Mouse (Mus musculus): ENCODE measurements at regions not wholly inside any gene's neighbourhood (a gene's known extent, or its start where the extent isn't known, plus 50 kb on each side); places are given as distances from the start of the nearest gene placed in this dataset.

- ATAC-seq (ENCODE audit: low FRiP score, low TSS enrichment): no peak
- Histone ChIP-seq H3K9ac (ENCODE audit: low read depth, low read length) (no peak overlapping the region), H3K36me3 (ENCODE audit: control insufficient read depth, insufficient read depth, low read length) (no peaks in the 10 kb centered on the region), H3K9me3 (ENCODE audit: control insufficient read depth, low read length) (no peaks in the 10 kb centered on the region), H3K4me3 (ENCODE audit: low read length) (no peak overlapping the region), H3K27ac (ENCODE audit: low read depth, low read length) (no peak overlapping the region), H3K27me3 (ENCODE audit: control insufficient read depth, insufficient read depth, low read length) (no peaks in the 10 kb centered on the region), H3K4me1 (ENCODE audit: control insufficient read depth, insufficient read depth, low read length) (peaks cover 4% of the 10 kb centered on the region; the same call in 1 of the 2 replicates), H3K4me2 (replicated peaks; ENCODE audit: low read depth, low read length) (no peak overlapping the region)
- 65% methylated on average over 21 of the region's 21 CpGs for WGBS
Measured at GRCm38 (mm10) chr5:118841210-118842016, 280.9 kb downstream of the Med13l start.

DNA sequence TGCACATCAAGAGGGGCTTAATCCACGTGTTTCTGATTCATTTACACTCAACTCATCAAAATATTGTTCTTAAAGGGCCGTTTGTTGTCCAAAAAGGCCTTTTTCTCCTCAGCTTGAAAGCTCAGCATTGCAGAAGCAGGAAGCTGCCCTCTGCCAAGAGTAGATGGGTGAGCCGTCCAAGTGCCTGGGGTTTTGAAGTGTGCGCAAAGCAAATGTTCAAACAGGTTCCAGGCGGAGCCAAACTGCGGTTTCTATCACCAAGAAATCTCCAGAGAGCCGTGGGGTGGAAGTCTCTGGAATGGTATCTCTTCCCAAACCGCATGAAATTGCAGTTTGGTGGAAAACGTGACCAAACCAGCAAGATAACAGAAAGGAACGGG, 281.5 kb downstream of the Med13l start:
- WGBS: 50% methylated on average over 10 of the region's 10 CpGs
- Histone ChIP-seq H3K27ac (ENCODE audit: low read depth, low read length) (no peak overlapping the region), H3K27me3 (ENCODE audit: control insufficient read depth, insufficient read depth, low read length) (no peaks in the 10 kb centered on the region), H3K9ac (ENCODE audit: low read depth, low read length) (no peak overlapping the region), H3K4me1 (ENCODE audit: control insufficient read depth, insufficient read depth, low read length) (peaks cover 4% of the 10 kb centered on the region; the same call in 1 of the 2 replicates), H3K36me3 (ENCODE audit: control insufficient read depth, insufficient read depth, low read length) (no peaks in the 10 kb centered on the region), H3K4me3 (ENCODE audit: low read length) (no peak overlapping the region), H3K9me3 (ENCODE audit: control insufficient read depth, low read length) (no peaks in the 10 kb centered on the region), H3K4me2 (replicated peaks; ENCODE audit: low read depth, low read length) (no peak overlapping the region)
- ATAC-seq (ENCODE audit: low FRiP score, low TSS enrichment): no peak

DNA sequence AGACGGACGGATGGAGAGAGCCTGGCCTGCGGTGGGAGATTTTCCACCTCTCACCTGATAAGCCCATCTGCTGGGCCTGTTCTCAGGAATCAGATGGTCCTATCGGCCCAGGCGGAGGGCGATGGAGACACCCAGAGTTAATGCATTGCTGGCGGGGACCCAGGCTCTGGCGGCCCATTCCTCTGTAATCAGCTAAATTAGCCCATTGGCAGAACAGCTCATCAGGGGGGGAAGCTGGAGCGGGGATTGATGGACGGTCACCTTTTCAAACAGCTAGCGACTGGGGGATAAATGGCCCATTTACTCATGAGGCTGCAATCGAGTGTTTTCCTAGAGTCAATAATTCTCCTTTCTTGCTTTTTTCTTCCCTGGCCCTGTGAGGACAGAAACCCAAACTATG, 296.5 kb downstream of the Med13l start:
- H3K27me3 ChIP-seq (ENCODE audit: control insufficient read depth, insufficient read depth, low read length): no peaks in the 10 kb centered on the region
- 48% methylated on average over 12 of the region's 12 CpGs for WGBS
- H3K4me1 ChIP-seq (ENCODE audit: control insufficient read depth, insufficient read depth, low read length): 0 out of 2 replicates have a peak, but pooled peaks cover 2% of the 10 kb centered on the region
- no peaks in the 10 kb centered on the region for H3K9me3 ChIP-seq (ENCODE audit: control insufficient read depth, low read length)
- H3K36me3 ChIP-seq (ENCODE audit: control insufficient read depth, insufficient read depth, low read length): no peaks in the 10 kb centered on the region
- no peak for ATAC-seq (ENCODE audit: low FRiP score, low TSS enrichment)
- no peak overlapping the region for H3K27ac ChIP-seq (ENCODE audit: low read depth, low read length)
- H3K4me3 ChIP-seq (ENCODE audit: low read length): no peak overlapping the region
- H3K9ac ChIP-seq (ENCODE audit: low read depth, low read length): no peak overlapping the region
- no peak overlapping the region for H3K4me2 ChIP-seq (replicated peaks; ENCODE audit: low read depth, low read length)

DNA sequence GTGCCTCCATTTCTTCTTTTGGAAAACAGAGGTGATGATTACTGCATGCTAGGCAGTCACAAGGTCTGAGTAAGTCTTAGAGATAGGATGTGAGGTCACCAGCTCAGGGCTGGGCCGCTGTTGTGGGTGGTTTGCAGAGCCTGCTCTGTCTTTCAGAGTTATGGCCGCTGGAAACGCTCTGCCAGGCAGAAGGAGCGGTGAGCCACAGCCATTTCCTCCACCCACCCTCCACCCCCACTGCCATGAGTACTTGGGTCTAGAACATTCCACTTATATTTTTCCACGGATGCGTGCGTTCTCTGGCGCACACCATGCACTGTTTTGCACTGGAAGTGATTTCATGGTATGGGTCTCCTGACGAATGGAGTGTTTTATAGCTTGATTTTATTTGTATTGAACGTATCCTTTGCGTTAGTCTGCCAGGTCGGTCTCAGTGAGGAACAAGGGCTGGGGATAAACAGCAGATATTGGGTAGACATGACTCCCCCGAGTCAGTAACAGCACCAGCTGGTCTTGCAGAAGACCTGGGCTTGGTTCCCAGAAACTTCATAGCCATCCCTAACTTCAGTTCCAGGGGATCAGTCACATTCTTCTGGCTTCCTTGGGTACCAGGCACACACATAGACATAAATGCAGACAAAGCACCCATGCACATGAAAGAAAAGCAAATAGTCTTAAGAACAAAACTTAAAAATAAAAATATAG, 300.8 kb downstream of the Med13l start:
- H3K4me1 ChIP-seq (ENCODE audit: control insufficient read depth, insufficient read depth, low read length): 0 out of 2 replicates have a peak, but pooled peaks cover 2% of the 10 kb centered on the region
- H3K4me3 ChIP-seq (ENCODE audit: low read length): no peak overlapping the region
- no peak for ATAC-seq (ENCODE audit: low FRiP score, low TSS enrichment)
- no peaks in the 10 kb centered on the region for H3K27me3 ChIP-seq (ENCODE audit: control insufficient read depth, insufficient read depth, low read length)
- H3K4me2 ChIP-seq (replicated peaks; ENCODE audit: low read depth, low read length): no peak overlapping the region
- peaks cover 7% of the 10 kb centered on the region for H3K9me3 ChIP-seq (ENCODE audit: control insufficient read depth, low read length)
- no peak overlapping the region for H3K9ac ChIP-seq (ENCODE audit: low read depth, low read length)
- 54% methylated on average over 13 of the region's 13 CpGs for WGBS
- no peak overlapping the region for H3K27ac ChIP-seq (ENCODE audit: low read depth, low read length)
- no peaks in the 10 kb centered on the region for H3K36me3 ChIP-seq (ENCODE audit: control insufficient read depth, insufficient read depth, low read length)

- no peak overlapping the region for H3K9ac ChIP-seq (ENCODE audit: low read depth, low read length)
- 88% methylated on average over 5 of the region's 5 CpGs for WGBS
- H3K4me3 ChIP-seq (ENCODE audit: low read length): no peak overlapping the region
- H3K4me1 ChIP-seq (ENCODE audit: control insufficient read depth, insufficient read depth, low read length): no peaks in the 10 kb centered on the region
- no peak for ATAC-seq (ENCODE audit: low FRiP score, low TSS enrichment)
- no peak overlapping the region for H3K4me2 ChIP-seq (replicated peaks; ENCODE audit: low read depth, low read length)
- H3K36me3 ChIP-seq (ENCODE audit: control insufficient read depth, insufficient read depth, low read length): no peaks in the 10 kb centered on the region
- no peaks in the 10 kb centered on the region for H3K27me3 ChIP-seq (ENCODE audit: control insufficient read depth, insufficient read depth, low read length)
- no peak overlapping the region for H3K27ac ChIP-seq (ENCODE audit: low read depth, low read length)
- H3K9me3 ChIP-seq (ENCODE audit: control insufficient read depth, low read length): peaks cover 6% of the 10 kb centered on the region
Measured at GRCm38 (mm10) chr5:118867511-118867910, 307.0 kb downstream of the Med13l start.

DNA sequence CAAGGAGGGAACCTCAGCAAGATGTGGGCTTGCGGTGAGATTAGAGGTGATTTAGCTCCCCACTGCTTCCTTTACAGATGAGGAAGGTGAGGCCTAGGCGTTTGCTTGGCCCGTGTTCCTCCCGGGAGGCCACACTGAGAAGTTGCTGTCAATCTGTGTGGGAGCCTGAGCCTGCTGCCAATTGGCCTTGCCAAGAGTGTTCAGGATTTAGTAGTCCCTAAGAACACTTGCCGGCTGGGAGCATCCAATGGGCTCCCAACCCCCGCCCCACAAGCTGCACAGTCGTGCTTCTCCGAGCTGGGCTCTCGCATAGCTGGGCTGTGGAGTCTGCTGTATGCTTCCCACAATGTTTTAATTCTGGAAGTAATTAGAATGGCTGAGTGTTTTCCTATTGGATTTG, 308.9 kb downstream of the Med13l start:
- Histone ChIP-seq H3K27me3 (ENCODE audit: control insufficient read depth, insufficient read depth, low read length) (peaks cover 5% of the 10 kb centered on the region; the same call in 1 of the 2 replicates), H3K4me3 (ENCODE audit: low read length) (no peak overlapping the region), H3K9me3 (ENCODE audit: control insufficient read depth, low read length) (no peaks in the 10 kb centered on the region), H3K4me1 (ENCODE audit: control insufficient read depth, insufficient read depth, low read length) (no peaks in the 10 kb centered on the region), H3K9ac (ENCODE audit: low read depth, low read length) (no peak overlapping the region), H3K36me3 (ENCODE audit: control insufficient read depth, insufficient read depth, low read length) (no peaks in the 10 kb centered on the region), H3K27ac (ENCODE audit: low read depth, low read length) (no peak overlapping the region), H3K4me2 (replicated peaks; ENCODE audit: low read depth, low read length) (no peak overlapping the region)
- no peak for ATAC-seq (ENCODE audit: low FRiP score, low TSS enrichment)
- WGBS: 74% methylated on average over 9 of the region's 9 CpGs

DNA sequence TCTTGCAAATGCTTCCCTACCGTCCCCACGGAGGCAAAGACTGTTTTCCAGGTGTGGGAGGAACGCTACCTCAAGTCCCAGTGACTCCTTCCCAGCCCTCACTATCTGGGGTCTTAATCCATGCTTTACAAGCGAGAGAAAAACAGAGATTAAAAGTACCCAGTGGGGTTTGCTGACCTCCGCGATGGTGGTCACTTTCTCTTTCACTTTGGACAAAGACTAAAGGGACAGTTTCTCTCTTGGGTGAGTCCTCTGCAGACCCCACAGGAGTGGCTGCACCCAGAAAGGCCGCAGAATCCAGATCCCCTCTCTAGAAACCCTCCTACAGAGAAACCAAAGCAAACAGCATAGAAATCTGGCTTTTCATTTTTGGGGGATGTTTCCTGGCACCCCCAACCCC, 313.4 kb downstream of the Med13l start:
- H3K27me3 ChIP-seq (ENCODE audit: control insufficient read depth, insufficient read depth, low read length): peaks cover 25% of the 10 kb centered on the region; the same call in 1 of the 2 replicates
- ATAC-seq (ENCODE audit: low FRiP score, low TSS enrichment): no peak
- H3K4me3 ChIP-seq (ENCODE audit: low read length): no peak overlapping the region
- H3K36me3 ChIP-seq (ENCODE audit: control insufficient read depth, insufficient read depth, low read length): no peaks in the 10 kb centered on the region
- no peak overlapping the region for H3K27ac ChIP-seq (ENCODE audit: low read depth, low read length)
- no peaks in the 10 kb centered on the region for H3K9me3 ChIP-seq (ENCODE audit: control insufficient read depth, low read length)
- H3K9ac ChIP-seq (ENCODE audit: low read depth, low read length): no peak overlapping the region
- H3K4me1 ChIP-seq (ENCODE audit: control insufficient read depth, insufficient read depth, low read length): no peaks in the 10 kb centered on the region; the same call in 1 of the 2 replicates
- H3K4me2 ChIP-seq (replicated peaks; ENCODE audit: low read depth, low read length): no peak overlapping the region
- 51% methylated on average over 7 of the region's 7 CpGs for WGBS

- Histone ChIP-seq H3K27me3 (ENCODE audit: control insufficient read depth, insufficient read depth, low read length) (peaks cover 32% of the 10 kb centered on the region; the same call in 1 of the 2 replicates), H3K4me1 (ENCODE audit: control insufficient read depth, insufficient read depth, low read length) (no peaks in the 10 kb centered on the region; the same call in 1 of the 2 replicates), H3K9ac (ENCODE audit: low read depth, low read length) (no peak overlapping the region), H3K9me3 (ENCODE audit: control insufficient read depth, low read length) (no peaks in the 10 kb centered on the region), H3K4me2 (replicated peaks; ENCODE audit: low read depth, low read length) (no peak overlapping the region; the same call in 1 of the 2 replicates), H3K36me3 (ENCODE audit: control insufficient read depth, insufficient read depth, low read length) (no peaks in the 10 kb centered on the region), H3K27ac (ENCODE audit: low read depth, low read length) (no peak overlapping the region), H3K4me3 (ENCODE audit: low read length) (no peak overlapping the region)
- 30% methylated on average over 10 of the region's 10 CpGs for WGBS
- ATAC-seq (ENCODE audit: low FRiP score, low TSS enrichment): no peak
Measured at GRCm38 (mm10) chr5:118875096-118875637, 314.7 kb downstream of the Med13l start.

All from kidney, embryonic 14.5 days (tissue).